ENCODE assay signal across 27 mouse cellular contexts in genomic region chr2:81411751-81412150, GRCm38 (mm10).
DNase-seq lines count a peak whose midpoint lies in the region; ATAC-seq lines count a peak whose summit lies in the region.
"Had no signal": no experiment of that assay in that cellular context is flagged by ENCODE, and none has a peak within 500 bp of the region (broad histone marks: within the 10 kb centered on the region; RNA-seq: fewer than 3 reads in every experiment).

No protein-coding gene starts in this region.

- no peaks in the 10 kb centered on the region for H3K36me3 ChIP-seq in hindbrain, embryonic 10.5 days
- no peaks in the 10 kb centered on the region for H3K36me3 ChIP-seq in hindbrain, embryonic 12.5 days
- no peaks in the 10 kb centered on the region for H3K36me3 ChIP-seq in midbrain, embryonic 14.5 days (ENCODE audit: control insufficient read depth, insufficient read depth, low read length)
- H3K36me3 ChIP-seq in midbrain, embryonic 16.5 days (ENCODE audit: control insufficient read depth, insufficient read depth, low read length): no peaks in the 10 kb centered on the region
- no peaks in the 10 kb centered on the region for H3K36me3 ChIP-seq in limb, embryonic 12.5 days
- H3K36me3 ChIP-seq: embryonic facial prominence, embryonic 12.5 days; G1E; heart, embryonic 12.5 days; limb, embryonic 15.5 days; liver, embryonic 15.5 days had no signal

- H3K27me3 ChIP-seq in hindbrain, embryonic 10.5 days (ENCODE audit: insufficient read depth, poor library complexity, severe bottlenecking): no peaks in the 10 kb centered on the region
- no peaks in the 10 kb centered on the region for H3K27me3 ChIP-seq in hindbrain, embryonic 12.5 days
- no peaks in the 10 kb centered on the region for H3K27me3 ChIP-seq in midbrain, embryonic 14.5 days (ENCODE audit: control insufficient read depth, insufficient read depth, low read length)
- H3K27me3 ChIP-seq in midbrain, embryonic 16.5 days (ENCODE audit: control insufficient read depth, insufficient read depth, low read depth, low read length): no peaks in the 10 kb centered on the region
- no peaks in the 10 kb centered on the region for H3K27me3 ChIP-seq in limb, embryonic 12.5 days
- H3K27me3 ChIP-seq: CH12.LX; embryonic facial prominence, embryonic 12.5 days; forebrain, embryonic 13.5 days; heart, embryonic 12.5 days; limb, embryonic 15.5 days; liver, embryonic 15.5 days; Patski had no signal

- no peak overlapping the region for H3K9ac ChIP-seq in hindbrain, embryonic 12.5 days
- no peak overlapping the region for H3K9ac ChIP-seq in midbrain, embryonic 14.5 days (replicated peaks; ENCODE audit: low read length)
- no peak overlapping the region for H3K9ac ChIP-seq in midbrain, embryonic 16.5 days (ENCODE audit: low read depth, low read length)
- no peak overlapping the region for H3K9ac ChIP-seq in limb, embryonic 12.5 days (replicated peaks)
- H3K9ac ChIP-seq: embryonic facial prominence, embryonic 12.5 days; forebrain, embryonic 13.5 days; heart, embryonic 12.5 days; limb, embryonic 15.5 days; liver, embryonic 15.5 days had no signal

- WGBS in hindbrain, embryonic 10.5 days: 72% methylated on average over 3 of the region's 3 CpGs
- 57% methylated on average over 3 of the region's 3 CpGs for WGBS in hindbrain, embryonic 12.5 days
- 69% methylated on average over 3 of the region's 3 CpGs for WGBS in midbrain, embryonic 14.5 days
- WGBS in midbrain, embryonic 16.5 days: 60% methylated on average over 3 of the region's 3 CpGs
- WGBS in limb, embryonic 12.5 days: 40% methylated on average over 3 of the region's 3 CpGs

- no peak overlapping the region for H3K27ac ChIP-seq in hindbrain, embryonic 10.5 days
- H3K27ac ChIP-seq in hindbrain, embryonic 12.5 days: no peak overlapping the region
- no peak overlapping the region for H3K27ac ChIP-seq in midbrain, embryonic 14.5 days (replicated peaks; ENCODE audit: low read depth, low read length)
- H3K27ac ChIP-seq in midbrain, embryonic 16.5 days (ENCODE audit: low read length): no peak overlapping the region
- H3K27ac ChIP-seq in limb, embryonic 12.5 days: no peak overlapping the region
- H3K27ac ChIP-seq: embryonic facial prominence, embryonic 12.5 days; forebrain, embryonic 13.5 days; layer of hippocampus, adult 2 months; limb, embryonic 15.5 days; liver, embryonic 15.5 days had no signal

- no peak overlapping the region for H3K4me2 ChIP-seq in hindbrain, embryonic 12.5 days (replicated peaks)
- no peak overlapping the region for H3K4me2 ChIP-seq in midbrain, embryonic 14.5 days (ENCODE audit: low read length)
- H3K4me2 ChIP-seq in midbrain, embryonic 16.5 days (ENCODE audit: low read length): no peak overlapping the region
- no peak overlapping the region for H3K4me2 ChIP-seq in limb, embryonic 12.5 days
- H3K4me2 ChIP-seq: embryonic facial prominence, embryonic 12.5 days; forebrain, embryonic 13.5 days; heart, embryonic 12.5 days; limb, embryonic 15.5 days; liver, embryonic 15.5 days had no signal

- H3K4me3 ChIP-seq in hindbrain, embryonic 10.5 days: no peak overlapping the region
- no peak overlapping the region for H3K4me3 ChIP-seq in hindbrain, embryonic 12.5 days
- H3K4me3 ChIP-seq in midbrain, embryonic 14.5 days (replicated peaks; ENCODE audit: low read depth, low read length): no peak overlapping the region
- H3K4me3 ChIP-seq in midbrain, embryonic 16.5 days (ENCODE audit: low read depth, low read length): no peak overlapping the region
- no peak overlapping the region for H3K4me3 ChIP-seq in limb, embryonic 12.5 days (replicated peaks)
- H3K4me3 ChIP-seq: embryonic facial prominence, embryonic 12.5 days; erythroblast, embryonic 14.5 days; forebrain, embryonic 13.5 days; heart, embryonic 12.5 days; layer of hippocampus, adult 2 months; limb, embryonic 15.5 days; liver, embryonic 15.5 days had no signal

- H3K9me3 ChIP-seq in hindbrain, embryonic 10.5 days: peaks cover 3% of the 10 kb centered on the region; the same call in 1 of the 2 replicates
- no peaks in the 10 kb centered on the region for H3K9me3 ChIP-seq in hindbrain, embryonic 12.5 days (replicated peaks)
- no peaks in the 10 kb centered on the region for H3K9me3 ChIP-seq in midbrain, embryonic 14.5 days (ENCODE audit: control insufficient read depth, low read length)
- H3K9me3 ChIP-seq in midbrain, embryonic 16.5 days (replicated peaks; ENCODE audit: control insufficient read depth, low read length, poor library complexity, severe bottlenecking): no peaks in the 10 kb centered on the region
- H3K9me3 ChIP-seq in limb, embryonic 12.5 days: no peaks in the 10 kb centered on the region
- H3K9me3 ChIP-seq: embryonic facial prominence, embryonic 12.5 days; limb, embryonic 15.5 days; liver, embryonic 15.5 days had no signal

- no peak for ATAC-seq in hindbrain, embryonic 12.5 days (ENCODE audit: low FRiP score)
- ATAC-seq in midbrain, embryonic 14.5 days (ENCODE audit: low FRiP score, low TSS enrichment): no peak
- no peak for ATAC-seq in midbrain, embryonic 16.5 days
- peak; percentile 71; the same call in 1 of the 2 replicates for ATAC-seq in limb, embryonic 12.5 days (ENCODE audit: insufficient number of reproducible peaks, insufficient read depth, low FRiP score, low TSS enrichment, low read depth)
- ATAC-seq: forebrain, embryonic 13.5 days; intestine, postnatal 0 days; Patski had no signal

- peak; percentile 5 for DNase-seq in hindbrain, embryonic 10.5 days (ENCODE audit: low spot score)
- peak; percentile 14 for DNase-seq in midbrain, embryonic 14.5 days
- no peak for DNase-seq in adrenal gland, postnatal 36 days
- no peak for DNase-seq in thymus, postnatal 4 days
- DNase-seq: B cell, adult 2 months; cerebellum, adult 2 months; cerebellum, postnatal 25 days; gastrocnemius, postnatal 25 days; heart, adult 18-20 months; heart, postnatal 10 days; kidney, postnatal 10 days; lung, postnatal 4 days; right cerebral cortex, postnatal 14 days had no signal

- no peaks in the 10 kb centered on the region for H3K4me1 ChIP-seq in hindbrain, embryonic 10.5 days (replicated peaks)
- no peaks in the 10 kb centered on the region for H3K4me1 ChIP-seq in hindbrain, embryonic 12.5 days
- no peaks in the 10 kb centered on the region for H3K4me1 ChIP-seq in midbrain, embryonic 14.5 days (ENCODE audit: control insufficient read depth, insufficient read depth, low read length)
- H3K4me1 ChIP-seq in midbrain, embryonic 16.5 days (ENCODE audit: control insufficient read depth, insufficient read depth, low read length): no peaks in the 10 kb centered on the region
- peaks cover 4% of the 10 kb centered on the region; the same call in 1 of the 2 replicates for H3K4me1 ChIP-seq in limb, embryonic 12.5 days (replicated peaks)
- H3K4me1 ChIP-seq: forebrain, embryonic 13.5 days; heart, embryonic 12.5 days; limb, embryonic 15.5 days; liver, embryonic 15.5 days had no signal

Comparison
In these comparisons a context has a peak if more than half of its experiments do, and no peak if none do; other contexts are left out.
1. DNase-seq: peak in hindbrain, embryonic 10.5 days (single experiment) and midbrain, embryonic 14.5 days (single experiment); none in adrenal gland, postnatal 36 days (0 of 2) and thymus, postnatal 4 days (single experiment).